Mouse (Mus musculus) myocyte (in vitro differentiated cells): ENCODE measurements around the gene Krtap9-3.

Source experiments
- CEBPB ChIP-seq: IDR thresholded peaks from 2 replicates; pipeline ENCODE4 v1.6.1; 2011; ENCODE audit warnings: mild to moderate bottlenecking, moderate library complexity; ENCODE audit not compliant: poor library complexity, insufficient read depth, severe bottlenecking
- E2F4 ChIP-seq: IDR thresholded peaks from one replicate; pipeline ENCODE4 v1.6.1; 2011; ENCODE audit warnings: mild to moderate bottlenecking, control low read depth, moderate library complexity; ENCODE audit not compliant: insufficient read depth
- MAX ChIP-seq: IDR thresholded peaks from one replicate; pipeline ENCODE4 v1.6.1; 2011; ENCODE audit warnings: low read depth, mild to moderate bottlenecking, control low read depth
- MYOD1 ChIP-seq, 3 experiments: IDR thresholded peaks; one replicate each; pipeline ENCODE4 v1.6.1; 2011; ENCODE audit warnings: control low read depth in 2 of 3, low read depth in 2 of 3, mild to moderate bottlenecking in 2 of 3, moderate library complexity in 1 of 3; ENCODE audit not compliant: insufficient read length in 2 of 3, control insufficient read depth in 1 of 3
- MYOG ChIP-seq, 3 experiments: IDR thresholded peaks; one replicate each; pipeline ENCODE4 v1.6.1; 2011; ENCODE audit warnings: control low read depth in 2 of 3, low read depth in 2 of 3, mild to moderate bottlenecking in 2 of 3; ENCODE audit not compliant: insufficient read length in 2 of 3, control insufficient read depth in 1 of 3, insufficient read depth in 1 of 3
- POLR2A ChIP-seq: IDR thresholded peaks from one replicate; pipeline ENCODE4 v1.6.1; 2011; ENCODE audit warnings: low read depth, mild to moderate bottlenecking, control low read depth, moderate library complexity; ENCODE audit not compliant: insufficient read length
- POLR2AphosphoS2 ChIP-seq: IDR thresholded peaks from one replicate; pipeline ENCODE4 v1.6.1; 2011; ENCODE audit warnings: low read depth, control low read depth; ENCODE audit not compliant: insufficient read length
- REST ChIP-seq: IDR thresholded peaks from one replicate; pipeline ENCODE4 v1.6.1; 2011; ENCODE audit warnings: mild to moderate bottlenecking, control low read depth, moderate library complexity; ENCODE audit not compliant: insufficient read depth, insufficient read length
- SRF ChIP-seq: IDR thresholded peaks from one replicate; pipeline ENCODE4 v1.6.1; 2011; ENCODE audit warnings: low read depth; ENCODE audit not compliant: control insufficient read depth, insufficient read length
- TCF12 ChIP-seq: IDR thresholded peaks from one replicate; pipeline ENCODE4 v1.6.1; 2011; ENCODE audit warnings: mild to moderate bottlenecking, control low read depth; ENCODE audit not compliant: poor library complexity, insufficient read depth, severe bottlenecking
- USF1 ChIP-seq: IDR thresholded peaks from one replicate; pipeline ENCODE4 v1.6.1; 2011; ENCODE audit warnings: low read depth, mild to moderate bottlenecking, control low read depth, moderate library complexity

DNA sequence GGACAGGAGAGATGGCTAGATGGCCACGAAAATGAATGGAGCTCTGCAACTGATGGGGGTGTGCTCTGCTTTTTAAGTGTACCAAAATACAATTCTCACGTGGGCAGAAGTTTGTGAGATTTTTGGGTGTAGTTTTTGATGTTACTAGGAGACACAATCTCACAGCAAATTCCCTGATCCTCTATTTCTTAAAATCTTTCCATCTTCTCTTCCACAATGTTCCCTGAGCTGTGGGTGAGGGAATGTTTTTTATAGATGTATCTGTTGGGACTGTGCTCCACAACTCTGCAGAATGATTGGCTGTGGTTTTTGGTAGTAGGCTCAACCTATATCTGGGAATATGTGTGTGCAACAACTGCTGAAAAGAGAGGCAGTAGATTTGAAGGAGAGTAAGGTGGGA is 35.4 kb upstream of the Krtap9-3 start:
- TF ChIP-seq POLR2AphosphoS2 = no peak
- no peak for TF ChIP-seq POLR2A
- TF ChIP-seq REST = no peak
- no peak for TF ChIP-seq E2F4
- TF ChIP-seq USF1 = no peak
- no peak for TF ChIP-seq CEBPB
- TF ChIP-seq MAX = no peak
- TF ChIP-seq MYOG (IDR thresholded peaks at IDR 0.05; ENCODE audit: control insufficient read depth in 1 of 3, insufficient read depth in 1 of 3, insufficient read length in 2 of 3, low read depth in 2 of 3) = no peak
- no peak for TF ChIP-seq SRF
- no peak for TF ChIP-seq TCF12
- TF ChIP-seq MYOD1 (IDR thresholded peaks at IDR 0.05; ENCODE audit: control insufficient read depth in 1 of 3, insufficient read length in 2 of 3, low read depth in 2 of 3) = no peak
